Mouse (Mus musculus) limb, embryonic 14.5 days (tissue): ENCODE data around the gene 1500011B03Rik. TPM values are rescaled to one million over a fixed set of nuclear protein-coding genes. Genes with fewer than 3 reads are reported as not detected.

Experiments used
- ATAC-seq: fragments of 200-750 bp; cut with Nextera tagmentation; 2 replicates; pipeline ENCODE4 v1.8.0; 2017; ENCODE audit warnings: low read depth, moderate number of reproducible peaks, moderate TSS enrichment; ENCODE audit not compliant: low FRiP score
- DNase-seq: peaks from one replicate; pipeline ENCODE4 v3.0.0-alpha.2; 2015; ENCODE audit warnings: low spot score
- H3K27ac ChIP-seq: fragments of 300-500 bp; sonication (generic); replicated peaks from 2 replicates; pipeline ENCODE4 v1.5.1; 2014; ENCODE audit warnings: low read depth, mild to moderate bottlenecking, low read length, moderate library complexity, mixed read lengths
- H3K27me3 ChIP-seq: fragments of 300-500 bp; sonication (generic); 2 replicates; pipeline ENCODE4 v1.6.1; 2014; ENCODE audit warnings: low read length, mixed read lengths; ENCODE audit not compliant: control insufficient read depth, insufficient read depth
- H3K36me3 ChIP-seq: fragments of 300-500 bp; sonication (generic); 2 replicates; pipeline ENCODE4 v1.6.1; 2014; ENCODE audit warnings: mild to moderate bottlenecking, low read length, moderate library complexity, mixed read lengths; ENCODE audit not compliant: control insufficient read depth, insufficient read depth
- H3K4me1 ChIP-seq: fragments of 300-500 bp; sonication (generic); 2 replicates; pipeline ENCODE4 v1.6.1; 2014; ENCODE audit warnings: antibody characterized with exemption, low read length, mixed read lengths; ENCODE audit not compliant: control insufficient read depth, insufficient read depth
- H3K4me2 ChIP-seq: fragments of 300-500 bp; sonication (generic); replicated peaks from 2 replicates; pipeline ENCODE4 v1.6.1; 2014; ENCODE audit warnings: low read depth, mild to moderate bottlenecking, low read length, moderate library complexity; ENCODE audit not compliant: severe bottlenecking
- H3K4me3 ChIP-seq: fragments of 300-500 bp; sonication (generic); replicated peaks from 2 replicates; pipeline ENCODE4 v1.5.1; 2014; ENCODE audit warnings: low read length
- H3K9ac ChIP-seq: fragments of 300-500 bp; sonication (generic); 2 replicates; pipeline ENCODE4 v1.6.1; 2014; ENCODE audit warnings: mild to moderate bottlenecking, low read depth, low read length, moderate library complexity; ENCODE audit not compliant: severe bottlenecking
- H3K9me3 ChIP-seq: fragments of 300-500 bp; sonication (generic); 2 replicates; pipeline ENCODE4 v1.6.1; 2016; ENCODE audit warnings: low read length; ENCODE audit not compliant: control insufficient read depth
- POLR2A ChIP-seq: fragments of 200-500 bp; IDR thresholded peaks from 2 replicates; pipeline ENCODE4 v1.8.0; 2012; ENCODE audit warnings: inconsistent platforms, mild to moderate bottlenecking, moderate library complexity, borderline replicate concordance; ENCODE audit not compliant: insufficient read depth, insufficient read length; ENCODE audit errors: extremely low read depth
- WGBS: fragments of 180-500 bp; shearing (Covaris S2); extraction: QIAGEN DNeasy Blood & Tissue Kit; methylation state at CpG from one replicate; pipeline ENCODE4 v1.1.7; 2014; 5-methylcytosine and 5-hydroxymethylcytosine counted together
- polyA plus RNA-seq, 2 experiments: library from polyadenylated mRNA; depleted of rRNA in 1 of 2; stranded (reverse) in 1 of 2; unstranded in 1 of 2; fragments of >200 nt; fragmentation: Nextera tagmentation in 1 of 2; extraction: Ambion mirVana in 1 of 2; gene quantifications; 2 replicates each; pipeline versions ENCODE4 v1.2.1 to v1.2.3; 2012 to 2014

The 1500011B03Rik gene
- polyA plus RNA-seq, 2 experiments: 76.7 to 95.9 TPM

DNA sequence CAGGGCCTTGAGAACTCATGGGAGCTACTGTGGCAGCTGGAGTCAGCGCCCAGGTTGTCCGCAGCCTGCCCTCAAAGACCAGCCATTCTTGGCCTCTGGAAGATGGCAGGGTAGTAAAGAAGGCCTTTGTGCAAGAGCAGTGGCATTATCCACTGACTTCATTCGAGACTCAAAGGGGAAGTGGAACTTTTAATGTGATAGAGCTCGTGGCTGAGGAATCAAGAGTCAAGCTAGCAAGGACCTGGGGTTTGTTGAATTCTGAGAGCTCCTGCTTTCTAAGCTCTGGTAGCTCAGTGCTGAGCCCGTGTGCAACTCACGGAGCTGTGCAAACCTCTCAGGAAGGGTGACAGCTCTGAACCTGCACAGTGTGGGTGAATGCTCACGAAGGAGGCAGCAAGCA, 42.4 kb downstream of the 1500011B03Rik start:
- ATAC-seq (no peak), DNase-seq (no peak)
- TF ChIP-seq POLR2A: no peak
- no peaks in the 10 kb centered on the region for H3K27me3 ChIP-seq
- H3K36me3 ChIP-seq: 0 out of 2 replicates have a peak, but pooled peaks cover under 1% of the 10 kb centered on the region
- peaks cover 4% of the 10 kb centered on the region; the same call in 1 of the 2 replicates for H3K4me1 ChIP-seq
- 85% methylated on average over 7 of the region's 7 CpGs for WGBS
- no peak overlapping the region for H3K4me2 ChIP-seq
- no peak overlapping the region for H3K4me3 ChIP-seq
- H3K27ac ChIP-seq: no peak overlapping the region
- no peaks in the 10 kb centered on the region for H3K9me3 ChIP-seq
- H3K9ac ChIP-seq: no peak overlapping the region

DNA sequence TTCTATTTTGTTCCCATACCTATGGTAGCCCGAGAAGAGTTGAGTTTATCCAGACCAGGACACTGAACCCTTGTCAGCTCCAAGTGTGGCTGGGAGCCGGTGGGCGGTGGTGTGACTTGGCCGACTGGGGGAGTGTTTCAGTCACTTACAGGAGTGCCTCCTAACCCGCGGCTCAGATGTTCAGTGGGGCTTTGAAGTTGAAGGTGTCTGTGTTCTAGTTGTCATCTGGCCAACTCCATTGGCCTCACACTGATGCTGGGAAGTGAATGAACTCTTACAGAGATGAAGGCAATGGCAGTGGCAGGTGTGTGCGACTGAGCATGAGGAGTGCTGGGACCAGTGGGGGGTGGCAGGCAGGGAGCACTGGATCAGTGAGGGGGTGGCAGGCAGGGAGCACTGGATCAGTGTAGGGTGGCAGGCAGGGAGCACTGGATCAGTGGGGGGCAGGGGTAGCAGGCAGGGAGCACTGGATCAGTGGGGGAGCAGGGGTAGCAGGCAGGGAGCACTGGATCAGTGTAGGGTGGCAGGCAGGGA, 43.2 kb downstream of the 1500011B03Rik start:
- Histone ChIP-seq H3K9me3 (no peaks in the 10 kb centered on the region), H3K9ac (no peak overlapping the region), H3K27ac (no peak overlapping the region), H3K4me2 (no peak overlapping the region), H3K4me3 (no peak overlapping the region), H3K4me1 (peaks cover 4% of the 10 kb centered on the region; the same call in 1 of the 2 replicates), H3K27me3 (no peaks in the 10 kb centered on the region), H3K36me3 (no peaks in the 10 kb centered on the region)
- WGBS: 53% methylated on average over 7 of the region's 7 CpGs
- TF ChIP-seq POLR2A: no peak
- DNase-seq (no peak), ATAC-seq (no peak)

DNA sequence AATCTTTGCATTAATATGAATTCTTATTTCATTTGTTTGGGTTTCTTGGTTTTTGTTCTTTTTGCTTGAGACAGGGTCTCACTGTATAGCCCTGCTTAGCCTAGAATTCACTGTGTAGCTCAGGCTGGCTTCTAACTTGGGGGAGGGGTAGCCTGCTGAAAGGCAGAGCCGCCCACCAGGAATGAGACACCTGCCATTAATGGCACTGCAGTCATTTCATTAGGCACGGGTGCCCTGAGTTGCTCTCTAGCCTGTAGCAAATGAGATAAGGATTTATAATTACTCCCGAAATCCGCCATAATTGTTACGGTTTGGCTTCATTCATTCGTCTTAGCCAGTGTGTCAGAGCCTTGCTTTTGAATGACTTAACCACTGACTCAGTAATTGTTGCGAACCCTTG, 47.1 kb downstream of the 1500011B03Rik start:
- Histone ChIP-seq H3K36me3 (no peaks in the 10 kb centered on the region), H3K4me1 (peaks cover 6% of the 10 kb centered on the region; the same call in 1 of the 2 replicates), H3K4me3 (no peak overlapping the region), H3K9me3 (no peaks in the 10 kb centered on the region), H3K9ac (no peak overlapping the region), H3K27me3 (no peaks in the 10 kb centered on the region), H3K27ac (no peak overlapping the region), H3K4me2 (peak overlapping the region; percentile 95)
- DNase-seq (no peak), ATAC-seq (no peak)
- TF ChIP-seq POLR2A: no peak
- WGBS: 66% methylated on average over 7 of the region's 7 CpGs

DNA sequence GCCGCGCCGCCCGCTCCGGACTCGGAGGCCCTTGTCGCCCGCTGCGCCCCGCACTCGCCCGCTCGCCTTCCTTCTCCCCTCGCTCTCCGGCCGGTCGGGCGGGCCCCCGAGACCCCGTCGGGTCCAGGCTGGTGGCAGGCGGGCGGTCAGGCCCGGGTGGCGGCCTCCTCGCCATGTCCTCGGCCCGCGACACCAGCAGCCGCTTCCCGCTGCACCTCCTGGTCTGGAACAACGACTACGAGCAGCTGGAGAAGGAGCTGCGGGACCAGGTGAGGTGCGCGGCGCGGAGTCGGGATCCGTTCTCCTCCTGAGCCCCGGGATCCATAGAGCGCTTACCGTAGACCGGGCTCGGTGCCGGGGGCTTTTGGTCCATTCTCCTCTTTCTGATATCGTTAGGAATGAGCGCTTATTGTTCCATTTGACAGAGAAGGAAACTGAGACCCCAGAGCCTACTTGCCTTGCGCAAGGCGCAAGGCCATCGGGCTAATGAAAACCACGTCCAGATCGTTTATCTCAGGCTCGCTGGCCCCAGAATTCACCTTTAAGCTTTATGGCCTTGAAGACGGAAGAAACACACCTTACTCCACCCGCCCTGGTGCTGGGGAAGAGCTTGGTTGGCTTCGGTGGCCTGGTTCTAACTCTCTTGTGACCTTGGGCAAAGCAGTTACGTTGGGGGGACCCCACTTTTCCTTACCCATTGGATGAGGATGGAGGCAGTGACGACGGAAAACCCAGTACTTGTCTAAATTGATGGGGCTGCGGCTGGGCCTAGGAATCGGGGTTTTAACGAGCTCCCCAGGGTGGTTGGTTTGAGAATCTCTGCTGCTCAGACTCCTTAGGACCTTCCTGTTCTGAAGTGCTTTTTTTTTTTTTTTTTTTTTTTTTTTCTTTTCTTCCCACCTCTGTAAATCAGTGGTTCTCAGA, 48.0 kb downstream of the 1500011B03Rik start, which contains the start of gene Git2:
TSS of gene Git2 (minus strand) at position 462 of the 924 bp plus-strand sequence.
- Histone ChIP-seq H3K36me3 (no peaks in the 10 kb centered on the region), H3K27me3 (no peaks in the 10 kb centered on the region), H3K4me3 (peak within 1 kb of the TSS; percentile 98), H3K4me1 (peaks cover 6% of the 10 kb centered on the region; the same call in 1 of the 2 replicates), H3K9ac (peak within 1 kb of the TSS; percentile 95), H3K9me3 (no peaks in the 10 kb centered on the region), H3K4me2 (peak within 1 kb of the TSS; percentile 95), H3K27ac (peak within 1 kb of the TSS; percentile 96)
- WGBS: under 1% methylated on average over 44 of the region's 63 CpGs
- ATAC-seq (no peak), DNase-seq (peak; percentile 14)
- TF ChIP-seq POLR2A: no peak

DNA sequence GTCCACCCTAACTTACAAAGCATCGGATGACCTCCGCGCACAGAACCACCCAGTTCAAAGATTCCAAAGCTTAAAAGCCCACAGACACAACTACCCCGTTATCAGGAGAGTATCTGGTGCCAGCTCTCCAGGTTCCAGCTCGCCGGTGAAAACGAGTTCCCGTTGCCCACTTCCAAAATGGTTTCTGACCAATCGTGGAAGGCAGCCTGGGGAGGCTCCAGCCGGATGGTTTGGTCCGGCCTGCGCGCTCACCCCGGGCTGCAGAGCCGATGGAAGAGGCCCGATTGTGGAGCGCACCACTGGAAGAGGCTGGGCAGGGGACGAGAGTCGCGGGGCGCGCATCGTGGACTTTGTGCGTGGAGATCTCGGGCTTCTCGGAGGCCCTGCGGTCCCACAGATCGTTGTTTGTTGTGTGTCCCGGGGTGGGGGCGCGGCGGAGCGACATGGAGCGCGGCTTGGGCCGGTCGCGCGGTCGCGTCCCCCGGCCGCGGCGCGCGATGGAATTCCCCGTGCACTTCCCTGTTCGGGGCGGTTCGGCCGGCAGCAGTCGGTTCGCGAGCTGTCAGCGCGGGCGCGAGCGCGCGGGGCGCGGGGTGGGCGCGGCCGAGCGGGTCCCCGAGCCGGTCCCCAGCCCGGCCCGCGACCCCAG, 48.7 kb downstream of the 1500011B03Rik start, which contains the start of gene Ankrd13a:
TSS of gene Ankrd13a (plus strand) at position 275 of the 649 bp plus-strand sequence.
- no peaks in the 10 kb centered on the region for H3K9me3 ChIP-seq
- peak; percentile 92 for ATAC-seq
- H3K4me1 ChIP-seq: peaks cover 6% of the 10 kb centered on the region; the same call in 1 of the 2 replicates
- no peaks in the 10 kb centered on the region for H3K36me3 ChIP-seq
- 0 out of 2 replicates have a peak, but pooled peaks have one; percentile 41 for TF ChIP-seq POLR2A
- H3K27ac ChIP-seq: peak within 1 kb of the TSS; percentile 96
- H3K27me3 ChIP-seq: no peaks in the 10 kb centered on the region
- peak within 1 kb of the TSS; percentile 95 for H3K9ac ChIP-seq
- under 1% methylated on average over 32 of the region's 73 CpGs for WGBS
- H3K4me3 ChIP-seq: peak within 1 kb of the TSS; percentile 98
- DNase-seq: peak; percentile 92
- H3K4me2 ChIP-seq: peak within 1 kb of the TSS; percentile 95
